Mouse (Mus musculus) spleen, adult 12 weeks (tissue): ENCODE measurements around the gene Dhh.

ENCODE experiments used
- DNase-seq: peaks from one replicate; pipeline ENCODE4 v3.0.0; 2022; ENCODE audit warnings: low spot score

Gene Dhh

DNA sequence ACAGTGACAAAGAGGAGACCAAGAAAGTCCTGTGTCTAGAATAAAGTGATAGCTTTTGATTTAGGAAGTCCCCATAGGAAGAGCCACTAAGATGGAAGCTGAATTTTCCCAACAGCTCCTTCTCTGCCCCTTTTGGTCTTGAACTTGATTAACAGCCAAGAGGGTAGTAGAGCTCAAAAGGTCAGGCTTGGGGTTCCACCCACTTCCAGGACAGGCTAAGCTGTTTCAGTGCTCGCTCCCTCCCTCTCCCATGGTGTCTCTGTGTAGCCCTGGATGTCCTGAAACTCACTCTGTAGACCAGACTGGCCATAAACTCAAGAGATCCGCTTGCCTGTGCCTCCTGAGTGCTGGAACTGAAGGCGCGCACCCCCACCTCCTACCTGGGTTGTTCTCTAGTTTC is 17.7 kb upstream of the Dhh start:
- DNase-seq: no peak

DNA sequence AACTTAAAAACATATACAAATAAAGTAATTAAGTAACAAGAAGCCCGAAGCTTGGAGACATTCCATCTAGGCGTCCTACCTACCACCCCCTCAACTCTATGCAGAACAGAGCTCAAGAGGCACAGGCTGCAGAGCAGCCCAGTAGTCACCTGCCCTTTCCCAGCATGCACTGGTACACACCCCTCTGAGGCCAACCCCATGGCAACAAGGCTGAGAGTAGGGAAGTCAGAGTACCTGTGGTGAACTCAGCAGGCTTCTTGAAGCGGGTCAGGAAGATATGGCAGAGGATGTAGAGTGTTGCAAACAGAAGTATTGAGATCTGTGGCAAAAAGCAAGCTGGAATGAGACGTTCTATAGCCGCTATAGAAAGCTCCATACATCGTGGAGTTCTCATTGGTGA is 16.6 kb upstream of the Dhh start:
- DNase-seq: no peak

DNA sequence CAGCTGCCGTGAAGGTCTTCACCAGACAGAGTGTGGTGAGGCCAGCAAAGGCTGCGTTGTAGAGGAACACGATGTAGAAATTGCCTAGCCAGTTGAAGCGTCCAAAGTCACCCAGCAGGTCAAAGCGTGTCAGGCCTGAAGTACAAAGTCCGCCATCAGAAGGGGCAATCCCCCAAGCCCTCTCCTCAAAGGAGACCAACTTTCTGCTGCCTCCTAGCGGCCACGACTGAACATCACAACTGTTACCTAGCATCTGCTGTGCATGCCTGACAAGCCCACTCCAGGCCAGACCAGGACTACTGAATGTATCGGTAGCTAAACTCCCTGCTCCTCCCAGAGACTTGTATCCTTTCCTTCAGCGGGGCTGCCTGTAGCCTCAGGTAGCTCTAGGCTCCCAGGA is 6.4 kb upstream of the Dhh start:
- DNase-seq: no peak

DNA sequence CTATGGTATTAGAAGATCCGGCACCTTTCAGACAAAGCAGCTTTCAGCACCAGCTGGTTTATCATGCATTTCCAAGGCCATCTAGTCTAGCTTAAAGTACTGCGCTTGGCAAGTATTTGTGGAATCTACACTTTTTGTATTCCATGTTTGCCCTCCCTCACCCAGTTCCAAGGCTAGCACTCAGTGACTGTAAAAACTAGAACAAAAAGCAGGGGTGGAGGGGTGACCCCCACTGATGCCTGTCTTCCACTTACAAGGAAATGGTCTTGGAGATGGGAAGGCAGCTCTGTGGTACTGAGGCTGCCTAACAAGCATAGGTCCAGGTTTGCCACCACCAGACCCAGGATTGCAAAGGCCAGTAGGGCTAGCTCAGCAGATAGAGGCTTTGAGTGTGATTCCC is 4.3 kb upstream of the Dhh start:
- DNase-seq: no peak

DNA sequence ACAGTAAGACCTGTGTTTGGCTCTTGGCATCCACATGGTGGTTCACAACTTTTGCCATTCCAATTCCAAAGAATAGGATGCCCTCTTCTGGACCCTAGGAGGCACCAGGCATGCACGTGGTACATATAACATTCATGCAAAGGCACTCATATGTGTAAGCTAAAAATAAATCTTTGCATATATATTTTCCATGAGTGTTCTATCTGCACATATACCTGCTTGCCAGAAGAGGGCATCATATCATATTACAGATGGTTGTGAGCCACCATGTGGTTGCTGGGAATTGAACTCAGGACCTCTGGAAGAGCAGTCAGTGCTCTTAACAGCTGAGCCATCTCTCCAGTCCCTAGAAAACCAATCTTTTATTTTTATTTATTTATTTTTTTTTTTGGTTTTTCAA is 3.2 kb upstream of the Dhh start:
- DNase-seq: no peak

DNA sequence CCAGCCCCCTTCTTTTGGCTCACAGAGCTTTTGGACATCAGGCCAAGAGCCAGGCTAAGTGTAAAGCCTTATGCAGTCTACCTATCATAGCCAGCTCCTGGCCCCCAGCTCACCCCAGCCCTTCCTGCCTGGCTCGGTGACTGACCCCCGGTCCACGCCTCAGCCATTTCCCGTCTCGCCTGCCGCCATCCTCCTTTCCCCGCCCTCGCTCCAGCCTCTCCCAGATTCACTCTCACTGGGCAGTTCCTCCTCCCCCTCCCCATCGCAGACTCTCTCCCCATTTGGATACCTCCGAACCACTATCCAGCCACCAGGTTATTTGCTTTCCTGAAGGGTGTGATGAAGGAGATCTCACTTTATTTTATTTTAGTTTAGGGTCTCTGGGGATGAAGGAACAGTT is 845 bp downstream of the Dhh start:
- DNase-seq: no peak

DNA sequence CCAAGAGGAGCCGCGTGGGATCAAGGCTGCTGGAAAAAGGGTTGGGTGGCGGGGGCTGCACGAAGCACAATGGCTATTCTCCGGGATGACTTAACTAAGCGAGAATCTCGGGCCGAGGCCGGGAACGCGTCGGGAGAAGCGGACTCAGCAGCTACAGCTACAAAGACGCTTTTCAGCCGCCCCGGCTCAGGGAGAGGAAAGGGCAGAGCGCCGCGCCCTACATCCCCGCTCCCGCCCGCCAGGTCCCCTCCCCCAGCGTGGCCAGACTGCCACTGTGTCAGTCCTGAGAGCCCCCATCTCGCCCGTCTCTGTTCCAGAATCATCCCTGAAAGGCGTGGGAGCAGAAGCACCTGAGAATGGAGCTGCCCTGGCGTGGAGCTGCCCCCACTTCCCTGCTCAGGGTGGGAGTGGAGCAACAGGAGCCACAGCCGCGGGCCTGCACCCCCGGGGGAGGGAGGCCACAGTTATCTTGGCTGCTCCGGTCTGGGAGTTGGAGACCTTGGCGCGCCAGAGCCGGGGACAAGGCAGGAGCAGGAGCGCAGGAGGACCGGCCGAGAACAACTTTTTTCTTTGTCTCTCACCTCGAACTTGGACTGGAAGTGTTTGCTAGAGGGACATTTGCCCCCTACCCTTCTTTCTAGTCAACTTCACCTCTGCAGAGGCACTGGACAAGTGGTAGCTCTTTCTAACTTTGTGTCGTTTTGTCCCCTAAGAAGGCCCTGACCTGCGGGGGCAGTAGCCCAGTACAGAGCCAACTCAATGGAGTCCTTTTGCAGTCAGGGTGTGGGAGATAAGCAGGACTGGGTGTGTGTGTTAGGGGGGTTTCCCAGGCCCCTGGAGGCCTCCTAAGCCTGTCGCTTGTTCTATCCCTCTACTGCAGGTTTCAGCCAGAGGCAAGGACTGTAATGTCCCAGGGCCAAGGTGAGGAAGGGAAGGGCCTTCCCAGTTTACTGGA is 2.4 kb downstream of the Dhh start:
- no peak for DNase-seq

DNA sequence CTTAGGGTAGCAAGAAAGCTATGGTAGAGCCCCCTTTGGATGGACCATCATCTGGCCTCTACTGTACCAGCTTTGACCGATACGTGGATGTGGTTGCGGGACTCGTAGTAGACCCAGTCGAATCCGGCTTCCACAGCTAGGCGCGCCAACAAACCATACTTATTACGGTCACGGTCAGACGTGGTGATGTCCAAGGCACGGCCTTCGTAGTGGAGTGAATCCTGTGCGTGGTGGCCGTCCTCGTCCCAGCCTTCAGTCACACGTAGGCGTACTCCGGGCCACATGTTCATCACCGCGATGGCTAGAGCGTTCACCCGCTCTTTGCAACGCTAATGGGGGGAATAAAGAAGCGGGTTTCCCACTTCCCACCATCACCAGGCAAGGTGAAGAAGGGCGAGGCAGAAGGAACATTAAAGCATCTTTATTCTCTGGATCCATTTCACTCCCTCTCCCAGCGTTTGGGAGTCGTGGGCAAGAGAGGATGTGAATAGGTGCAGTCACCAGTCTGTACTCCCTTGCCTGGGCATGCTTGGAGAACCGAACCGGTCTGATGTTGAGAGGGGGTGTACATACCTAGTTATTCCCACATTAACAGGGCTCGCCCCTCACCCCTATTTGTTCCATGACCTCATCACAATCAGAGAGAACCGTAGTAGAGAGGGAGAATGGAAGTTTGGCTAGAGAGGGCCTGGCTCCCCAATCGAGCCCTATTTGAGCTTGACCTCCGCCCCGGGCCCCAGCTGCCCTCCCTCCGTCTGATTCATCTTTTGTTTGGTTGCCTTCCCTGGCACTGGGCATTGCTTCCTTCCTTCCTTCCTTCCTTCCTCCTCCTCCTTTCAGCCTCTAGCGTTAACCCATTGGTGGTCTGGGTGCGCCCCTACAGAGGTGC is 3.4 kb downstream of the Dhh start:
- DNase-seq: no peak

DNA sequence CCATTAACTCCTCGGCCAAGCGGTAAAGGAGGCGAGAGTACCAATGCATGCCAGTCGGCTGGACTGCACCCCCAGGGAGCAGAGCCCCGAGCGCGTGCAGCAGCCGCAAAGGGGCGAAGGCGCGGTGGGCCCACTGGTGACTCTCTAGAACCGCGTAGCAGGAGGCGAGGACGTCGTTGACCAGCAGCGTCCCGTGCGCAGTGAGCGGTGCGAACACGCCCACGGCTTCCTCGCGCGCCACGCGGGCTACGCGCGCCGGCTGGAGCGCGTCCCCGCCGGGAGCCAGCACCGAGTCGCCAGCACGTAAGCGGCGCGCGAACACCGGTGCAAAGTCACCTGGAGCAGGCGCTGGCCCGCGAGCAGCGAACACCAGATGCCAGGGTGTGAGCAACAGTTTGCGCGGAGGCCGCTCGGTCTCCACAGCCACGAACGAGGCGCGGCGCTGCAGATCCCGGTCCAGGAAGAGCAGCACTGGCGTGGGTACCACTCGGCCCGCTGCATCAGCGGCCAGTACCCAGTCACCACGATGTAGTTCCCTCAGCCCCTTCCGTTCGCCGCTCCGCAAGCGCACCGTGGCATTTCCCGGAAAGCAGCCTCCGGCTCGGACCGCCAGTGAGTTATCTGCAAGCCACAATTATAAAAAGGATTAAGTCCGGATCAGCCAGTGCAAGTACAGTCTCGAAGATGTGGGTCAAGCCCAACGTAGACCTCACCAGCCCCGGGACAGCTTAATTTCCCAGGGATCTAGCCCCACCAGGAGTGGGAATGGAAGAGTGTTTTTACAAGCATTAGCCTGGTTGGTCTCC is 4.2 kb downstream of the Dhh start, which contains the start of gene Rhebl1:
Rhebl1 (minus strand) TSS at position 601 of the 806 bp plus-strand sequence.
- DNase-seq: no peak

DNA sequence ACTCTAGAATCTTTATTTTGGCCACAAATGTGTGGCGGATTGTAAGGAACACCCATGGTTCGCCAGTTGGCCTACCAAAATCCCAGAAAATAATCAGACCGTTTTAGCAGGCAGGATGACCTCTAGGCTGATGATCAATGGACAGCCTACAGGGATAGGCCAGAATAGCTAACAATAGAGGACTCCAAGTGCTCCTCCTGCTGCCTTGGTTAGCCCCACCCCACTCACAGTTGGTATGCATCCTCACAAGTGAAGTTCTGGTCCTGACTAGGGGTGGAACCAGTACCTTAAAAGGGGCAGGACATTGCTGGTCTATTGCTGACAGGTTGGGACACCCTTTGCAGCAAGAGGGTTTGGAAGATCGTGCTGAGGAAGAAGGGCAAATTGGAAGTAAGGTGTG is 5.3 kb downstream of the Dhh start:
- no peak for DNase-seq

DNA sequence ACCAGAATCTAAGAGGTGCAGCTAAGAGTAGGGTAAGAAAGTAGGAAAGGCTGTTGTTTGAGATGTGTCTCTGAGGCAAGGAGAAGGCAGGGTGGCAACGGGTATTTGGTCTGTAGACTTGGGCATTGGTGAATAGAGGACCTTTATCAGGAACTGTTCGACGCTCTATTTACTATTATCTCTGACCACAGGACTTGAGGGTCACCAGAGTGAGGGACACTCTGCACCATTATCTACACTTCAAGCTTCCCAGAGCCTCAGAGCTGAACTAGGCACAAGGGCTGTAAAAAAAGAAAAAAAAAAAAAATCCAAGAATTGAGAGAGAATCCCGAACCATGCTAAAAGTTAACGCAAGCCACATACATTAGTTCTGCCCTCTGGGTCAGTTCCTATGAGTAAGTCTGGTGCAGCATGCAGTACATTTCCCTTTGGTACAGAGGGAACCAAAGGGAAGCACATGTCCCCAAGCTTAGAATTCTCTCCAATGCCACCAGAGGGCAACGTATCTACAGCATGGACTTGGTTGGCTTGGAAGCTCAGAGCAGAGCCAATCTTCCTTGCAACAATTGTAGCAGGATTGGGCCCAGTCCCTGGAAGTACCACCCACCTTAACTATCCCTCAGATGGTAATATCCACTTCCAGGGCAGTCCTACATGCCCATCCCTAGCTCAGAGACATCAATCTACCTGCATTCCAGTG is 6.3 kb downstream of the Dhh start:
- no peak for DNase-seq

DNA sequence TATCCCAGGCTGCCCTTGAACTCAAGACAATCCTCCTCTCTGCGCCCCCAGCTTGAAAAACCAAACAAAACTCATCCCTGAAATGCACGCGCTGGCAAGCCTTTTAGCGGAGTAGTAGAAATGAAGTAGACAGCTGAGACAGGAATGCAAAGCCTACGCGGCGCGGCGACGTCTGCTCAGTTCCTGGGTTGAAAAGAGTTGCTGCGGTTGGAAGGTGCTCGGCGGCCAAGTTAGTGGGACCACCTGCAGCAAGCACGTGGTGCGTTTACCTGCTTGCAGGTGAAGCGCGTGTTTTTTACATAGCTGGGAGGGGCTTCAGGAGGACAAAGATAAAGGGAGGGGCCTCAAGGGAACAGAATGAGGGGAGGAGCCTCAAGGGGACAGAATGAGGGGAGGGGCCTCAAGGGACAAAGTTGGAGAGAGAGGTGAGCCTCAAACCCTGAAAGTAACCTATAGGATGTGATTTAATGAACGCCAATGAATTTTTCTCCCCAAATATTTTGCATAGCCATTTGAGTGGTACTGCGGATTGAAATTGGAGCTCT is 7.1 kb downstream of the Dhh start:
- DNase-seq: no peak

DNA sequence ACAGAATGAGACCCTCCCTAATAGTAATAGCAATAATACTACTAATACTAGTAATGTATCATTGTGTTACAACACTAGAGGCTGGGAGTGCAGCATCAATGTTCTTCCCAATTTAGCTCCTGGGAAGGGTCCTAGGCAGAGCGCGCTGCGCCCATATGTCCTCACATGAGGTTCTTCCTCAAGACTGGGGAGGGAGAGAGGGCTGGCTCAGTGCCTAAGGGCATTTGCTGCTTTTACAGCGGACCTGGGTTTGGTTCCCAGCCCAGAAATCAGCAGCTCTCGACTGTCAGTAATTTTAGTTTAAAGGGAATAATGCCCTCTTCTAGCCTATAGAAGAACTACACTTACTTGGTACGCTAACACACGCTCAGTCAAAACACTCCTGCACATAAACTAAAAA is 10.8 kb downstream of the Dhh start:
- DNase-seq: no peak

DNA sequence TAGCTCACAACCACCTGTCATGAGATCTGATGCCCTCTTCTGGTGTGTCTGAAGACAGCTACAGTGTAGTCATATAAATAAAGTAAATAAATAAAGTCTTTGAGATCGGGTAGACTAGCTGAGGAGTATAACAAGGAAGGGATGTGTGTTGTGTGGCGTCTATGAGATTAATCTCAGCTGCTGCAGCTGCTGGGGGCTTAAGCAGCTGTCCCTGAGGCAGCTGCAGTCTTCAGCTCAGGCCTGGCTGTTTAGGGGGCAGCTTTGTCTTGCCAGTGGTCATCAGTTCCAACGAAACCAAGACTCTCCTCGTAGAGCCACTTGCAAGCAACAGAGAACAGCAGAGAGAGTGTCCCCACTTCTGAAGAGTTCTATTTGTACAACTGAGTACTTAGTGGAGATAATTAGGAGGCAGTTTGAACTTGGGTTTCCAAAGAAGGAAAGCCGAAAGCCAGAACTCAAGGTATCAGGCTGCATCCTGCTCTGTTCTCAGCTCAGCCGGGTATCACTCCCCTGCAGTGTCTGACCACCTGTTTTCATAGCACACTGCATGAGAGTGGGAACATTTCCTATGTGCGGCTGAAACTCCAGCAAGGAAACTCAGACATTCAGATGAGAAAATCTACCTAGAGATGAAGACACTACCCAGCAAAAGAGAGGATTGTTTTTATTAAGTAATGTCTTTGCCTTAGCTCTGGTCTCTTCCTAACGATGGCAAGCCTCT is 11.5 kb downstream of the Dhh start:
- no peak for DNase-seq

DNA sequence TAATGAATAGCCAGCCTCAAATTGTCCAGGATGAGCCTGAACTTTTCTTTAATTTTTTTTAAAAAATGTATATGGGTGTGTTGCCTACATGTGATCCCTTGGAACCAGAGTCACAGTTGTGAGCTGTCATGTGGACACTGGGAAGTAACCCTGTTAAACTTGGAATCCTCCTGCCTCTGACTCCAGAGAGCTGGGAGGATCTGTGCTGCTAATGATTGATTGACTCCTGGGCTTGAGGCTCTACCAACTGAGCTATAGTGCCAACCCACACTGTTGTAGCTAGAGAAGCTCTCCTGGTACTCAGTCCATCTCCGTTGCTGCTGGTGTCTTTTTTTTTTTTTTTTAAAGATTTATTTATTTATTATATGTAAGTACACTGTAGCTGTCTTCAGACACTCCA is 14.2 kb downstream of the Dhh start:
- no peak for DNase-seq

DNA sequence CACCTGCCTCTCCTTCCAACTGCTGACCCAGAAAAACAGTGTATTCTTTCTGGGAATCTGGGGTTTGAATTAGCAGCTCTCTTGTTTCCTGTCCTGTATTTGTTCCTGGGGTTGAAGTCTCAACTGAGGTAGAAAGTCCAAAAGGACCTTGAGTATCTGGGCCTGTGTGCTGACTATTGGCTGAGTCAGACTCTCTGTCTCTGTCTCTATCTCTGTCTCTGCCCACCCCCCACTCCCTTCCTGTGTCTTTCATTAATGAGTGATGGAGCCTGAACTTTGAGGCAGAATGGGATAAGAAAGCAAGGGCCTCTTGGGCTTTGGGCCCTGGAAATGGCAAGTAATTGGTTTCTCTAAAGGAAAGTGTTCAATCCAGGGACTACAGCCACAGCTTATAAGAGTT is 14.7 kb downstream of the Dhh start:
- no peak for DNase-seq

DNA sequence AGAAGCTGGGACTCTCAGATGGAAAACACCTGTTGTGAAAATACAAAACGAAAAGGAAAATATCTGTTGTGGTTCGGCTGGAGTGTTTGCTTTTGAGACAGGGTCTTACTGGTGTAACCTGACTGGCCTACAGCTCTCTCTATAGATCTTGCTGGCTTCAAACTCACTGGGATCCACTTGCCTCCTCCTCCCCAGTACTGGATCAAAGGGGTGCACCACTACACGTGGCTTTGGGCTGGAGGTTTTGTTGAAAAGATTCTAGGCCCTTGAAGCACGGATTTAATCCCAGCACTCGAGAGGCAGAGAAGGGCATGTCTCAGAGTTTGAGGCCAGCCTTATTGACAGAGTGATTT is 16.7 kb downstream of the Dhh start:
- DNase-seq: no peak

DNA sequence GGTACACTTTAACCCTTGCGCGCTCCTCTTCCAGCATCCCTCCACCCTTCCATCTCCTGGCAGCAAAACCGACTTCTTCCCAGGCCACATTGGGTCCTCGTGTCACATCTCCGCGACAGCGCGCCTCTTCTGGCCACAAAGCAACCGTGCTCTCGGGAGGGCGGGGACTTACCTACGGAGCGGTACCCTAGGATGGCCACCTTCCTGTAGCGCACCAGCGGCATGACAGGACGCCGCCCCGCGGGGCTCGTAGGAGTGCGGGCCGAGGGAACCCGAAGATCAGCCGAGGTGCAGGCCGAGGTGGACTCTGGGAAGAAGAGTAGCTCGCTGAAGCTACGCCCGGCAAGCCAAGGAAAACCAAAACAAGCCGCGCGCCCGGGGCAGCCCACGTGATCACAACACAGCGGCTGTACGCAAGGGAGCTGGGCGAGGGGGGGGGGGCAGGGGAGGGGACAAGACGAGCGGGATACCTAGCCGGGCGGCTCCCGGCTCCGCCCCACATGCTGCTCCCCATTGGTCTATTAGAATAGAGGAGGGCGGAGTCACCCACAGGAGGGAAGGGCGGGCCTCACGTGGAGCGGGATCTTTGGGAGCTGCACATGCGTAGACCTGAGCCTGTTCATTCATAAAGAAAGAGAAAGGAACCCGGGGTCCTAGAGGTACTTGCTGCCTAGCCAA is 17.2 kb downstream of the Dhh start:
- peak; percentile 85 for DNase-seq

DNA sequence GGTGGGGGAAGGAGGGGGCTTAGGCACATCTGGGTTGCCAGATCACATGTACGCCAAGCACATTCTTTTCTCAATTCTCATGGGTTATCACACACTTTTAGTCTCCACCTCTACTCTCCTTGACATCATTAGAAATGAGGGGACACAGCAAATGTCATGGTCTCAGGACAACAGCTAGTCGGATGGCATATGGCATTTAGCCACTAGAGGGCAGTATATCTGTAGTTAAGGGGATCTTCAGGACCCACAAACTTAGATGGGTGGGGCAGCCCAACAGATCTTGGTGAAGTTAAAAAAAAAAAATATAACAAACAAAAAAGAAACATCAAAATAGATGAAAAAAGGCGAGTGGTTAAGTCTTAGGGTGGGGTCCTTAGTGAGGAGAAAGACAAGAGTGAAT is 21.0 kb downstream of the Dhh start:
- peak; percentile 40 for DNase-seq
